Mouse (Mus musculus) stomach, embryonic 14.5 days (tissue): ENCODE measurements around the gene Rps19. TPM values are rescaled to one million over a fixed set of nuclear protein-coding genes. Genes with fewer than 3 reads are reported as not detected.
"Not testable (repeated sequence)": the region's sequence is repeated elsewhere in the genome, so short reads cannot be mapped to it uniquely, and the experiment has no call there.

ENCODE experiments used
- ATAC-seq: fragments of 200-750 bp; cut with Nextera tagmentation; 2 replicates; pipeline ENCODE4 v1.8.0; 2017; ENCODE audit warnings: low read depth, moderate TSS enrichment; ENCODE audit not compliant: insufficient number of reproducible peaks, insufficient read depth, low FRiP score
- H3K27ac ChIP-seq: fragments of 300-500 bp; sonication (generic); 2 replicates; pipeline ENCODE4 v1.5.1; 2014; ENCODE audit warnings: mild to moderate bottlenecking, low read length, moderate library complexity, mixed read lengths
- H3K27me3 ChIP-seq: fragments of 300-500 bp; sonication (generic); 2 replicates; pipeline ENCODE4 v1.6.1; 2014; ENCODE audit warnings: low read length, control low read depth, mixed read lengths; ENCODE audit not compliant: control insufficient read depth, insufficient read depth
- H3K36me3 ChIP-seq: fragments of 300-500 bp; sonication (generic); 2 replicates; pipeline ENCODE4 v1.6.1; 2014; ENCODE audit warnings: mild to moderate bottlenecking, control low read depth, low read length, moderate library complexity, mixed read lengths; ENCODE audit not compliant: control insufficient read depth, insufficient read depth
- H3K4me1 ChIP-seq: fragments of 300-500 bp; sonication (generic); 2 replicates; pipeline ENCODE4 v1.6.1; 2014; ENCODE audit warnings: low read length, control low read depth, mixed read lengths; ENCODE audit not compliant: control insufficient read depth, insufficient read depth
- H3K4me2 ChIP-seq: fragments of 300-500 bp; sonication (generic); replicated peaks from 2 replicates; pipeline ENCODE4 v1.6.1; 2014; ENCODE audit warnings: low read depth, low read length, control low read depth
- H3K4me3 ChIP-seq: fragments of 300-500 bp; sonication (generic); 2 replicates; pipeline ENCODE4 v1.5.1; 2014; ENCODE audit warnings: low read depth, low read length, control low read depth
- H3K9ac ChIP-seq: fragments of 300-500 bp; sonication (generic); replicated peaks from 2 replicates; pipeline ENCODE4 v1.6.1; 2014; ENCODE audit warnings: low read depth, mild to moderate bottlenecking, control low read depth, low read length, moderate library complexity, mixed read lengths
- H3K9me3 ChIP-seq: fragments of 300-500 bp; sonication (generic); 2 replicates; pipeline ENCODE4 v1.6.1; 2016; ENCODE audit warnings: low read depth, low read length, control low read depth; ENCODE audit not compliant: control insufficient read depth
- WGBS: fragments of 180-500 bp; shearing (Covaris S2); extraction: QIAGEN DNeasy Blood & Tissue Kit; methylation state at CpG from one replicate; pipeline ENCODE4 v1.1.7; 2014; 5-methylcytosine and 5-hydroxymethylcytosine counted together
- polyA plus RNA-seq: library from polyadenylated mRNA; unstranded; fragments of >200 nt; fragmentation: Nextera tagmentation; extraction: Ambion mirVana; gene quantifications from 2 replicates; pipeline ENCODE4 v1.2.1, GENCODE M21; 2014

Gene Rps19
- polyA plus RNA-seq, 1 experiment from 2014 or later, result 3,445 TPM

DNA sequence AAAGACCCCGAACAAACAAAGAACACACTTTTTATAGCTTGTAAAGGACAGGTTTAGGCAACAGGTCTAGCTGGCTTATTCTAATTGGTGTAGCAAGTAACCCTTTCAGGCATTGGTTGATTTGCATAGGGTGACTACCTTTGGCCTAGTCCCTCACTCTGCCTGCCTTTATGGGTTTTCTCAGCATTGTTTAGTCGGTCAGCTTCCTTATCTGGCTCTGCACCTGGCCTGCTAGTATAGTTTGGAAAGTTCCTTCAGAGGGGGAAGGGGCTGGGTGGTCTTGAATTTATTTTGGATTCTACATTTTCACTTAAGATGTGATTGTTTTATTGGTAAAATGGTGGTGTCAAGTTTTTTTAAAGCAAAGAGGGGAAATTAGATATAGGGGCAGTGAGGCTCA, 37.6 kb upstream of the Rps19 start:
- not testable (repeated sequence) for H3K36me3 ChIP-seq, ATAC-seq, H3K4me3 ChIP-seq, H3K27ac ChIP-seq, H3K4me2 ChIP-seq, H3K9me3 ChIP-seq, H3K4me1 ChIP-seq, H3K9ac ChIP-seq, H3K27me3 ChIP-seq
- 22% methylated on average over 2 of the region's 2 CpGs for whole genome bisulfite sequencing

DNA sequence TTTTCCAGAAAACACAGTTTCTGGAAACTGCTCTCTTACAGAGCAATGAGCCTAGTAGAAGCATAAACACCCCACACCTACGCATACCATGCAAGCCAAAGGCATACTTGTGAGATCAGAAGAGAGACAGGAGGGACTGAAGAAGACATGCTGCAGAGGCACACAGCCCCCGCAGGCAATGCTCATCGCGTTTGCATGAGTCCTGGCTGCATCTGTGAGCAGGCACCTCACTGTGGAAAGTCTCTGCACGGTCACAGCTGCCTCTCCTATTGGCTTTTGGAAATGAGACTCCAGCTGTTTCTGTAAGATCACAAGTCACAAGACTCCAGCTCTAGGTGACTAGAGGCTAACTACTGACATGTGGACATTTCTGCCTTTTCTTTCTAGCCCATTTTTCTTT, 34.0 kb upstream of the Rps19 start:
- Histone ChIP-seq H3K27ac (no peak overlapping the region), H3K36me3 (no peaks in the 10 kb centered on the region), H3K4me3 (no peak overlapping the region), H3K9ac (no peak overlapping the region), H3K4me2 (no peak overlapping the region), H3K27me3 (no peaks in the 10 kb centered on the region), H3K4me1 (no peaks in the 10 kb centered on the region), H3K9me3 (no peaks in the 10 kb centered on the region)
- 10% methylated on average over 5 of the region's 5 CpGs for WGBS
- ATAC-seq, result no peak

DNA sequence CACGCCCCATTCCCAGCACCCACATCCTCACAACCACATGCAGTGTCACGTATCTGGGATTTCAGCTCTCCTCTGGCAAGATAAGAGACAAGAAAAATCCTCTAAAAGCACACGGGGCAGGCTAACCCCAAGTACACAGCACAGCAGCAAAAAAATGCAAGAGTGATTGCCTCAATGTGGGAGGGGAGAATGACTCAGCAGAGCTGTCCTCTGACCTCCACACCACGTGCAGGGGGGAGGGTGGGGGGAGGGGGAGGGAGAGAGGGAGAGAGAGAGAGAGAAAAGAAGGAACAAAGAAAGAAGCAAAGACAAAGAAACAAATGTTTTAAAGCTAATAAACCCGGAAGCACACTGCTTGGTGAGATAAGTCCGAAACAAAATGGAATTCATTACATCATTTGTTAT, 33.3 kb upstream of the Rps19 start:
- Histone ChIP-seq H3K9ac (no peak overlapping the region), H3K36me3 (no peaks in the 10 kb centered on the region), H3K27ac (no peak overlapping the region; the same call in 1 of the 2 replicates), H3K4me2 (no peak overlapping the region), H3K9me3 (no peaks in the 10 kb centered on the region), H3K27me3 (no peaks in the 10 kb centered on the region), H3K4me3 (no peak overlapping the region), H3K4me1 (no peaks in the 10 kb centered on the region)
- peak; percentile 42; the same call in 1 of the 2 replicates for ATAC-seq
- 24% methylated on average over 6 of the region's 6 CpGs for WGBS

DNA sequence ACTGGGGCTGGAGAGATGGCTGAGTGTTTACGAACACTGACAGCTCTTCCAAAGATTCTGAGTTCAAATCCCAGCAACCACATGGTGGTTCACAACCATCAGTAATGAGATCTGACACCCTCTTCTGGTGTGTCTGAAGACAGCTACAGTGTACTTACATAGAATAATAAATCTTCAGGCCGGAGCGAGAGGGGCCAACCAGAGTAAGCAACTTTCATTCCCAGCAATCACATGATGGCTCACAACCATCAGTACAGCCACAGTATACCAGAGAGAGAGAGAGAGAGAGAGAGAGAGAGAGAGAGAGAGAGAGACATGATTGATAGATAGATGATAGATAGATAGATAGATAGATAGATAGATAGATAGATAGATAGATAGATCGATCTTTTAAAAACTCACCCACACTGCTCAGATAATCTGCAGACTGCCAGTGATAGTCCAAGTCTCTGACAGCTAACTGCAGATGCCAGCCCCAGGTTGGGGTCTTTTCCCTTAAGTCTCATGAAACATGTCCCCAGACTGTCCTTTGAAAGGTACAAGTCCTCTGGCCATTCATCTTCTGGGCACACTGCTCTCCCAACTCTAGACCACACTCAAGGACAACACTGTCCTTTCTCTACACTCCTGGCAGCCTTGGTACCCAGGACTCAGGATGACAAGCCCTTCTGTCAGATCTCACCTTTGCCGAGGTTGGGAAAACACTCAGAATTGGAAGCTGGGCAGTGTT, 32.4 kb upstream of the Rps19 start:
- H3K4me2 ChIP-seq, result no peak overlapping the region
- no peaks in the 10 kb centered on the region for H3K27me3 ChIP-seq
- H3K4me1 ChIP-seq, result no peaks in the 10 kb centered on the region
- no peak overlapping the region for H3K27ac ChIP-seq
- no peaks in the 10 kb centered on the region for H3K9me3 ChIP-seq
- no peak for ATAC-seq
- H3K4me3 ChIP-seq, result no peak overlapping the region
- no peak overlapping the region for H3K9ac ChIP-seq
- WGBS, result 70% methylated on average over 5 of the region's 5 CpGs
- no peaks in the 10 kb centered on the region for H3K36me3 ChIP-seq

DNA sequence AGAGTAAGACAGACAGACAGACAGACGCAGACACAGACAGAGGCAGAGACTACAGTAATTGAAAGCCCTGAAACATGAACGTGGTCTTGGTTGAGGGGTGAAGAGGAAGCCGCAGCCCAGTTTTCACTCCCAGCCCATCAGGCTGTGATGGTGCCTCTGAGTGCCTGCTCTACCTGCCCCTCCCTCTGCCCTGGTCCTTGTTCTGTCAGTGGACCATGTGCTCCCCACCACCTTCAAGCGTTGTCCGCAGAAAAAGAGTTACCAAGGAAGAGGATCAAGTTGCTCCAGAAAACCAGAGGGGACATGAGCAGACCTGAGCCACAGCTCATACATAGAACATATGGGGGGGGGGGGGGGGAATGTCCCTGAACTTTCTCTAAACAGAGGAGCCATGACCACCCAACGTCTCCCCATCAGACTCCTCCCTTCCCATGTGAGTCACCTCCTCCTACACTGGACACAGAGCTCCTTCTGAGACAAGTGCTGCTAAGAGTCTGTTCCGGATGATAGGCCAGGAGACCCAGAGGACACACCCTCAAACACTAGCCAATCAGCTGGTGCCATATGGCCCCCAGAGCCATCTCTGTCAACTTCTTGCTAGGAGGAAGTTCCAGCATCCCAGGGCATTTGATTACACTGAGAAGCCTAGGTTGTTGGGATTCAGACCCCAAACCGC, 31.5 kb upstream of the Rps19 start:
- H3K9me3 ChIP-seq, result no peaks in the 10 kb centered on the region
- H3K4me3 ChIP-seq, result no peak overlapping the region
- H3K4me2 ChIP-seq, result no peak overlapping the region
- H3K4me1 ChIP-seq, result no peaks in the 10 kb centered on the region
- H3K27me3 ChIP-seq, result no peaks in the 10 kb centered on the region
- H3K9ac ChIP-seq, result no peak overlapping the region
- peak; percentile 57; the same call in 1 of the 2 replicates for ATAC-seq
- no peaks in the 10 kb centered on the region for H3K36me3 ChIP-seq
- H3K27ac ChIP-seq, result no peak overlapping the region
- WGBS, result 67% methylated on average over 8 of the region's 8 CpGs

DNA sequence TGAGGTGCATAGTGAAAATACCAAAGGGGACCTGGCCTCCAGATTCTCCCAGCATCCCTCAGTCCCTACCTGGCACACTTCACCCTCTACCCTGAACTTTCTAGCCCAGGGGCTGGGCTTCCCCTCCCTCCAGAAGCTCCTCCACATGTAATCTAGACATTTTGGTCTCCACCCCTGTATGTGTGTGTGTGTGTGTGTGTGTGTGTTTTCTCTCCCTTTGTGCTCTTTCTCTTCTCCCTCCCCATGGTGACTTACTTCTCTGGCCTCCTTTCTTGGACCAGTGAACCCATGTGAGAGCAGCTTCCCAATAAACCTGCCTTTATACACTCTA, 31.0 kb upstream of the Rps19 start:
- Histone ChIP-seq H3K4me2 (no peak overlapping the region), H3K9ac (no peak overlapping the region), H3K4me1 (no peaks in the 10 kb centered on the region), H3K4me3 (no peak overlapping the region), H3K27ac (no peak overlapping the region), H3K36me3 (no peaks in the 10 kb centered on the region), H3K27me3 (no peaks in the 10 kb centered on the region), H3K9me3 (no peaks in the 10 kb centered on the region)
- no peak for ATAC-seq

DNA sequence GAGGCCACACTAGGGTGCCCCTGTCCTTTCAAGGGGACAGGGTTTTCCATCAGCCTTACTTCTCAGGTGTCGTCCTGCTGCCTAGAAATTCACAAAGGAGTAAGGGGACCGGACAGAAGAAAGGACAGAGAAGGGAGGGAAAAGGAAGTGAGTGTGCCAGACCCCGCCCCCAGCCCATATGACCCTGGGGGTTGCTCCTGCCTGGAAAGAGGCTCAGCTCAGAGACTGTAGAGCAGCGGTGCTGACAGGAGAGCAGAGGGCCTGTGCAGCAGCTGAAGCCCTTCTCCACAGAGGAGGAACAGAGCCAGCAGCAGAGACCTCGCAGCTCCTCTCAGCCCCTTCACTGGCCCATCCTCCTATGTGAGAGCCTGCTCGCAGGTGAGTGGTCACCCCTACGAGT, 30.5 kb upstream of the Rps19 start:
- Histone ChIP-seq H3K4me3 (no peak overlapping the region), H3K9ac (no peak overlapping the region), H3K27ac (no peak overlapping the region), H3K4me2 (no peak overlapping the region), H3K36me3 (no peaks in the 10 kb centered on the region), H3K4me1 (no peaks in the 10 kb centered on the region), H3K27me3 (no peaks in the 10 kb centered on the region), H3K9me3 (no peaks in the 10 kb centered on the region)
- ATAC-seq, result no peak
- 29% methylated on average over 7 of the region's 7 CpGs for WGBS

DNA sequence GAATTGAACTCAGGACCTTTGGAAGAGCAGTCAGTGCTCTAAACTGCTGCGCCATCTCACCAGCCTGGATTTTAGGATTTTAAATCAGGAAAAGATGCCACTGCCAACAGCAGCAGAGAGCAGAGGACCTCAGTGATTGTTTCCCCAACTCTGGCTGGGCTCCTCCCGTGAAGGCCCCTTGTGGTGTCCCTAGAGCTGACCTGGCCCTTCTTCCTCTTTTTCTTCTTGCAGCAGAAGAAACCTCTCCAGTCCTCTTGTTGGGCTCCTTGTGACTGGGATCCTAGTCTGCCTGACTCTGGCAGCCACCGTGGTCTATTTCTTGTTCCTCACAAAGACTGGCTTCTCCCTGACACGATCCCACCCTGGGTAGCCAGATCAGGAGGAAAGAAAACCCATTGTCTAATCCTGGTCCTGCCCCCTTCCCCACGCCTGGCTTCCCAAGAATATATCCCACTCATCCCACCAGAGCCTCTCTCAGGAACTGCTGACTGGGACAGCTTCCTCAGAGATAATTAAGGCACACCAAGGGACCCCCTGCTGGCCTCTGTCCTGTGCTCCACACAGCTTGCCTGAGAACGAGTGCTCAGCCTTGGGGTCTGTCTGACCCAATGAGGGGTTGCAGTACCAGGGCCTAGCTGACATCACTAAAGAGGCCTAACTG, 27.6 kb upstream of the Rps19 start:
- Histone ChIP-seq H3K9me3 (no peaks in the 10 kb centered on the region), H3K27ac (no peak overlapping the region), H3K4me3 (no peak overlapping the region), H3K27me3 (no peaks in the 10 kb centered on the region), H3K4me2 (no peak overlapping the region), H3K36me3 (no peaks in the 10 kb centered on the region), H3K4me1 (no peaks in the 10 kb centered on the region), H3K9ac (no peak overlapping the region)
- WGBS, result 56% methylated on average over 6 of the region's 6 CpGs
- ATAC-seq, result no peak
